ENCODE assay signal across 21 mouse cellular contexts in the genomic region with DNA sequence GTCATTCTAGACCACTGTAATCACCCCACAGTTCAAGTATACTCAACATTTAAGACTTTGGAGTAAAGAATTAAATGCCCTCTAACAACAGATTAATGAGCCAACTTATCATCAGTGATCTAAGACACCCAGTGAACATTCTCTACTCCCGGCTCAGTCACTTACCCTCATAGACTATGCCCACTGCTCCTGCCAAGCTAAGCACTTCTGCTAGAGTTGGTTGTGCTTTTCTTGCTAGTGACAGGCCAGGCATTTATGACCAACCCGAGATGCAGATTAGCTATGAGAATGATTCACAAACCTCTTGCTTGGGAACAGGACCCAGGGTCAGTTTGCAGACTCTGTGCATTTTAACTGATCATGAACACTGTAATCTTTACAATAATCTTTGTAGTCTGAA.
A peak's percentile ranks its signal among the peaks of the same experiment; 100 is the strongest.
DNase-seq lines count a peak whose midpoint lies in the region; ATAC-seq and TF ChIP-seq lines count a peak whose summit lies in the region.
"Had no signal": no experiment of that assay in that cellular context is flagged by ENCODE, and none has a peak within 500 bp of the region (broad histone marks: within the 10 kb centered on the region; RNA-seq: fewer than 3 reads in every experiment).

No protein-coding gene starts in this region.

- H3K9ac ChIP-seq in kidney, embryonic 16.5 days (replicated peaks; ENCODE audit: low read length), result no peak overlapping the region
- H3K9ac ChIP-seq: embryonic facial prominence, embryonic 13.5 days; embryonic facial prominence, embryonic 15.5 days; forebrain, embryonic 12.5 days had no signal

- TF ChIP-seq POLR2A in kidney, adult 2 months (IDR thresholded peaks at IDR 0.05; ENCODE audit: low read depth, low read length), result no peak

- H3K4me3 ChIP-seq in kidney, adult 2 months (ENCODE audit: insufficient read depth, low read depth, low read length), result no peak overlapping the region
- H3K4me3 ChIP-seq in kidney, embryonic 16.5 days (ENCODE audit: low read length), result no peak overlapping the region
- H3K4me3 ChIP-seq: embryonic facial prominence, embryonic 13.5 days; embryonic facial prominence, embryonic 15.5 days; erythroblast, embryonic 14.5 days; forebrain, embryonic 10.5 days; forebrain, embryonic 12.5 days had no signal

- no peak for TF ChIP-seq CTCF in kidney, adult 2 months (conservative IDR thresholded peaks at IDR 0.05; ENCODE audit: insufficient read depth, insufficient read length, low read depth, low read length)

- WGBS in kidney, adult 2 months, result 37% methylated on average over 2 of the region's 2 CpGs
- WGBS in kidney, embryonic 16.5 days, result 57% methylated on average over 2 of the region's 2 CpGs

- H3K36me3 ChIP-seq in kidney, adult 2 months (ENCODE audit: control insufficient read depth, insufficient read depth, low read length), result no peaks in the 10 kb centered on the region
- H3K36me3 ChIP-seq in kidney, embryonic 16.5 days (ENCODE audit: insufficient read depth, low read length), result peaks cover 7% of the 10 kb centered on the region; the same call in 1 of the 2 replicates
- H3K36me3 ChIP-seq: embryonic facial prominence, embryonic 13.5 days; embryonic facial prominence, embryonic 15.5 days; forebrain, embryonic 10.5 days; forebrain, embryonic 12.5 days had no signal

- no peaks in the 10 kb centered on the region for H3K4me1 ChIP-seq in kidney, adult 2 months (ENCODE audit: control insufficient read depth, insufficient read depth, low read length)
- no peaks in the 10 kb centered on the region for H3K4me1 ChIP-seq in kidney, embryonic 16.5 days (ENCODE audit: insufficient read depth, low read length)
- H3K4me1 ChIP-seq: embryonic facial prominence, embryonic 15.5 days; forebrain, embryonic 10.5 days; forebrain, embryonic 12.5 days had no signal

- no peak overlapping the region for H3K27ac ChIP-seq in kidney, adult 2 months (ENCODE audit: insufficient read depth, low read depth, low read length)
- no peak overlapping the region for H3K27ac ChIP-seq in kidney, embryonic 16.5 days (ENCODE audit: low read length)
- H3K27ac ChIP-seq: embryonic facial prominence, embryonic 13.5 days; embryonic facial prominence, embryonic 15.5 days; forebrain, embryonic 10.5 days; forebrain, embryonic 12.5 days had no signal

- peak; percentile 13 for DNase-seq in kidney, adult 2 months
- DNase-seq in kidney, postnatal 4 days, result no peak
- DNase-seq in kidney, postnatal 36 days, result no peak
- DNase-seq: adrenal gland, adult 2 months; adrenal gland, postnatal 10 days; adrenal gland, postnatal 25 days; cerebellum, adult 11 months; cerebellum, adult 18-20 months; cerebellum, adult 8-10 months; cerebellum, adult 9-11 months; cerebellum, postnatal 14 days; cerebellum, postnatal 36 days; embryo, embryonic 11 days had no signal

- ATAC-seq in kidney, embryonic 16.5 days (ENCODE audit: low FRiP score, low TSS enrichment), result peak; percentile 54; the same call in 1 of the 2 replicates
- ATAC-seq: forebrain, embryonic 14.5 days; forebrain, embryonic 16.5 days had no signal

- H3K9me3 ChIP-seq in kidney, embryonic 16.5 days (ENCODE audit: low read length), result peaks cover 16% of the 10 kb centered on the region

- H3K4me2 ChIP-seq in kidney, embryonic 16.5 days (replicated peaks; ENCODE audit: low read depth, low read length), result no peak overlapping the region
- H3K4me2 ChIP-seq: embryonic facial prominence, embryonic 13.5 days; embryonic facial prominence, embryonic 15.5 days; forebrain, embryonic 12.5 days had no signal

- H3K27me3 ChIP-seq in kidney, adult 2 months (replicated peaks; ENCODE audit: control insufficient read depth, insufficient read depth, low read length), result no peaks in the 10 kb centered on the region
- H3K27me3 ChIP-seq in kidney, embryonic 16.5 days (ENCODE audit: insufficient read depth, low read length), result no peaks in the 10 kb centered on the region
- H3K27me3 ChIP-seq: embryonic facial prominence, embryonic 13.5 days; embryonic facial prominence, embryonic 15.5 days; forebrain, embryonic 12.5 days had no signal
